Mouse (Mus musculus) kidney, embryonic 14.5 days (tissue): ENCODE measurements around the gene Ttc9c. TPM values are rescaled to one million over a fixed set of nuclear protein-coding genes. Genes with fewer than 3 reads are reported as not detected.

Experiments
- ATAC-seq: fragments of 200-750 bp; cut with Nextera tagmentation; 2 replicates; pipeline ENCODE4 v1.8.0; 2017; ENCODE audit warnings: moderate number of reproducible peaks, mild to moderate bottlenecking, moderate TSS enrichment, moderate library complexity; ENCODE audit not compliant: low FRiP score, low TSS enrichment
- H3K27ac ChIP-seq: fragments of 300-500 bp; sonication (generic); 2 replicates; pipeline ENCODE4 v1.5.1; 2014; ENCODE audit warnings: low read depth, mild to moderate bottlenecking, low read length, moderate library complexity, mixed read lengths
- H3K27me3 ChIP-seq: fragments of 300-500 bp; sonication (generic); 2 replicates; pipeline ENCODE4 v1.6.1; 2014; ENCODE audit warnings: mild to moderate bottlenecking, low read length; ENCODE audit not compliant: control insufficient read depth, insufficient read depth
- H3K36me3 ChIP-seq: fragments of 300-500 bp; sonication (generic); 2 replicates; pipeline ENCODE4 v1.6.1; 2014; ENCODE audit warnings: low read length, mixed read lengths; ENCODE audit not compliant: control insufficient read depth, insufficient read depth
- H3K4me1 ChIP-seq: fragments of 300-500 bp; sonication (generic); 2 replicates; pipeline ENCODE4 v1.6.1; 2014; ENCODE audit warnings: low read length, mixed read lengths; ENCODE audit not compliant: control insufficient read depth, insufficient read depth
- H3K4me2 ChIP-seq: fragments of 300-500 bp; sonication (generic); replicated peaks from 2 replicates; pipeline ENCODE4 v1.6.1; 2014; ENCODE audit warnings: low read depth, mild to moderate bottlenecking, low read length
- H3K4me3 ChIP-seq: fragments of 300-500 bp; sonication (generic); 2 replicates; pipeline ENCODE4 v1.5.1; 2014; ENCODE audit warnings: mild to moderate bottlenecking, low read length
- H3K9ac ChIP-seq: fragments of 300-500 bp; sonication (generic); 2 replicates; pipeline ENCODE4 v1.6.1; 2014; ENCODE audit warnings: low read depth, mild to moderate bottlenecking, low read length, moderate library complexity
- H3K9me3 ChIP-seq: fragments of 300-500 bp; sonication (generic); 2 replicates; pipeline ENCODE4 v1.6.1; 2016; ENCODE audit warnings: low read length; ENCODE audit not compliant: control insufficient read depth
- WGBS: fragments of 180-500 bp; shearing (Covaris S2); extraction: QIAGEN DNeasy Blood & Tissue Kit; methylation state at CpG from one replicate; pipeline ENCODE4 v1.1.7; 2014; 5-methylcytosine and 5-hydroxymethylcytosine counted together
- polyA plus RNA-seq: library from polyadenylated mRNA; unstranded; fragments of >200 nt; fragmentation: Nextera tagmentation; extraction: Ambion mirVana; gene quantifications from 2 replicates; pipeline ENCODE4 v1.2.1, GENCODE M21; 2014

Ttc9c gene
- polyA plus RNA-seq, 1 experiment from 2014 or later, result 61.0 TPM

DNA sequence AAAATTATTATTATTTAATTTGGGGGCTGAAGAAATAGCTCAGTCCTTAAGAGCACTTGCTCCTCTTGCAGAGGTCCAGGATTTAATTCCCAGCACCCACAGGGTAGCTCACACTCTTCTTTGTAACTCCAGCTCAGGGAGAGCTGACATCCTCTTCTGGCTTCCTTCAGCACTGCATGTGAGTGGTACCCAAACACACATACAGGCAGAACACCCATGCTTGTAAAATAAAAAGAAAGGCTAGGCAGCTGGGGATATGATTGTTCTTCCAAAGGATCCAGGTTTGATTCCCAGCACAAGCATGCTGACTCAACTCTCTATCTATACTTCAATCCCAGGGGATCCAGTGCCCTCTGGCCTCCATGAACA lies 20.2 kb downstream of the Ttc9c start:
- Histone ChIP-seq H3K36me3 (peaks cover 23% of the 10 kb centered on the region), H3K4me1 (peaks cover 20% of the 10 kb centered on the region; the same call in 1 of the 2 replicates), H3K4me3 (peak overlapping the region; percentile 82), H3K27ac (no peak overlapping the region), H3K9ac (peak overlapping the region; percentile 87; the same call in 1 of the 2 replicates), H3K4me2 (peak overlapping the region; percentile 75), H3K9me3 (no peaks in the 10 kb centered on the region), H3K27me3 (no peaks in the 10 kb centered on the region)
- no peak for ATAC-seq

- ATAC-seq, result peak; percentile 77
- WGBS, result 1% methylated on average over 25 of the region's 25 CpGs
Measured at GRCm38 (mm10) chr19:8798264-8798946, 20.7 kb downstream of the Ttc9c start, which contains the start of gene Polr2g. Gene Polr2g (minus strand): TSS chr19:8798577.

DNA sequence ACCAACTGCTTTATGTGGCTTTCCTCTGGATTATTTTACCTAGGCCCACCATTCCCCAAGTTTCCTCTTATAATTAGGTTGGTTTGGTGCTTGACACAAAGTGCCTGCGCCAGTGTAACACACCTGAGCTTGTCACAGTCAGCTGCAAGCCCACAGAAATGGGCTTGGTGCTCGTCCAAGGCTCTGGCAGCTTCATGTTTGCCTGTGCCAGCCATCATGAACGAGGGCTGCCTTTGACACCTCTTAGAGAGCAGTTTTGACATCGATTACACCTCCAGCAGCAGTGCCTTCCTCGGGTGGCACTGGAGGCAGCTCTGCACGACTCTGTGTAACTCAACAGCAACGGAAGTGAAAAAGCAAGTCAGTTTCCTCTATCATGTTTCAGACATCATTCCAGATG lies 29.0 kb downstream of the Ttc9c start:
- Histone ChIP-seq H3K36me3 (peaks cover 29% of the 10 kb centered on the region), H3K4me1 (0 out of 2 replicates have a peak, but pooled peaks cover 5% of the 10 kb centered on the region), H3K4me2 (no peak overlapping the region), H3K27ac (no peak overlapping the region), H3K9ac (no peak overlapping the region), H3K27me3 (no peaks in the 10 kb centered on the region), H3K4me3 (no peak overlapping the region), H3K9me3 (no peaks in the 10 kb centered on the region)
- ATAC-seq, result no peak
- WGBS, result 76% methylated on average over 7 of the region's 7 CpGs

More at GRCm38 (mm10) chr19:8798264-8798946, 20.7 kb downstream of the Ttc9c start, which contains the start of gene Polr2g:
- peak within 1 kb of the TSS; percentile 57; the same call in 1 of the 2 replicates for H3K27ac ChIP-seq
- no peaks in the 10 kb centered on the region for H3K27me3 ChIP-seq
- H3K4me2 ChIP-seq, result peak within 1 kb of the TSS; percentile 75
- peaks cover 18% of the 10 kb centered on the region; the same call in 1 of the 2 replicates for H3K4me1 ChIP-seq
- H3K9ac ChIP-seq, result peak within 1 kb of the TSS; percentile 87
- no peaks in the 10 kb centered on the region for H3K9me3 ChIP-seq
- H3K36me3 ChIP-seq, result peaks cover 24% of the 10 kb centered on the region
- peak within 1 kb of the TSS; percentile 82 for H3K4me3 ChIP-seq

GRCm38 (mm10) chr19:8789171-8789570 lies 30.0 kb downstream of the Ttc9c start:
- no peak overlapping the region for H3K4me2 ChIP-seq
- H3K27ac ChIP-seq, result no peak overlapping the region
- ATAC-seq, result no peak
- no peak overlapping the region for H3K9ac ChIP-seq
- H3K9me3 ChIP-seq, result no peaks in the 10 kb centered on the region
- no peak overlapping the region for H3K4me3 ChIP-seq
- H3K36me3 ChIP-seq, result peaks cover 19% of the 10 kb centered on the region
- WGBS, result 38% methylated on average over 1 of the region's 1 CpGs
- 0 out of 2 replicates have a peak, but pooled peaks cover 6% of the 10 kb centered on the region for H3K4me1 ChIP-seq
- H3K27me3 ChIP-seq, result no peaks in the 10 kb centered on the region

GRCm38 (mm10) chr19:8788521-8788920 lies 30.6 kb downstream of the Ttc9c start:
- no peak for ATAC-seq
- 0 out of 2 replicates have a peak, but pooled peaks cover 6% of the 10 kb centered on the region for H3K4me1 ChIP-seq
- H3K27me3 ChIP-seq, result no peaks in the 10 kb centered on the region
- no peak overlapping the region for H3K9ac ChIP-seq
- H3K4me2 ChIP-seq, result no peak overlapping the region
- no peak overlapping the region for H3K27ac ChIP-seq
- H3K4me3 ChIP-seq, result no peak overlapping the region
- H3K36me3 ChIP-seq, result peaks cover 18% of the 10 kb centered on the region
- H3K9me3 ChIP-seq, result no peaks in the 10 kb centered on the region
- 29% methylated on average over 3 of the region's 3 CpGs for WGBS

GRCm38 (mm10) chr19:8786008-8786781 lies 32.9 kb downstream of the Ttc9c start, which contains the start of gene Taf6l:
Gene Taf6l (minus strand): TSS chr19:8786417.
- 1% methylated on average over 32 of the region's 32 CpGs for WGBS
- Histone ChIP-seq H3K4me2 (peak within 1 kb of the TSS; percentile 72), H3K9ac (peak within 1 kb of the TSS; percentile 78), H3K4me1 (0 out of 2 replicates have a peak, but pooled peaks cover 6% of the 10 kb centered on the region), H3K36me3 (peaks cover 29% of the 10 kb centered on the region), H3K27ac (peak within 1 kb of the TSS; percentile 85), H3K9me3 (no peaks in the 10 kb centered on the region), H3K27me3 (no peaks in the 10 kb centered on the region), H3K4me3 (peak within 1 kb of the TSS; percentile 76)
- ATAC-seq, result peak; percentile 99

DNA sequence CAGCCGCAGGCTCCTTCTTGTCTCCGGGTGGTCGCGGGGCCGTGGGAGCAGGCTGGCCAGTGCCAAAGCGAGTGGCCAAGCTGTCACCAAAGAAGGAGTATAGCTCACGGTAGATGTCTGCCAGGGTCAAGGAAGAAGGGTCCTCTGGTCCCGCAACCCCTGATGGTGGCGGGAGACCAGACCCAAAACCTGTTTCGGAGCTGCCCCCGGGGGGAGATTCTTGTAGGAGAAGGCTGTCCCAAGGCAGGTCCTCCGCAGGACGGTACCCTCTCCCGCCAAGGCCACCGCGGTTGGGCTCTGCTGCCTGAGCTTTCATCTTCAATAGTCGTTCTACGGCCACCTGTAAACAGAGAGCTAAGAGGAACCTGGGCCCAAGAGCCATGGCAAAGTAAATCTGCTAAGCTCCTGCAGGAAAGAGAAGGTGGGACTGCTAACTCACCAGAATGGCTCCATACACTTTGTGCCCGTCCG lies 44.1 kb downstream of the Ttc9c start:
- peaks cover 25% of the 10 kb centered on the region for H3K4me1 ChIP-seq
- H3K9me3 ChIP-seq, result no peaks in the 10 kb centered on the region
- no peaks in the 10 kb centered on the region for H3K27me3 ChIP-seq
- H3K4me2 ChIP-seq, result peak overlapping the region; percentile 98
- peak overlapping the region; percentile 96 for H3K9ac ChIP-seq
- H3K36me3 ChIP-seq, result peaks cover 30% of the 10 kb centered on the region
- peak overlapping the region; percentile 70 for H3K4me3 ChIP-seq
- WGBS, result 6% methylated on average over 18 of the region's 20 CpGs
- ATAC-seq, result peak; percentile 29
- peak overlapping the region; percentile 97 for H3K27ac ChIP-seq

GRCm38 (mm10) chr19:8774086-8774835 lies 44.9 kb downstream of the Ttc9c start, which contains the start of gene Tmem179b:
Gene Tmem179b (minus strand): TSS chr19:8774467.
- H3K4me1 ChIP-seq, result peaks cover 25% of the 10 kb centered on the region
- WGBS, result under 1% methylated on average over 68 of the region's 68 CpGs
- no peaks in the 10 kb centered on the region for H3K27me3 ChIP-seq
- H3K9me3 ChIP-seq, result no peaks in the 10 kb centered on the region
- peak within 1 kb of the TSS; percentile 98 for H3K4me2 ChIP-seq
- H3K36me3 ChIP-seq, result peaks cover 33% of the 10 kb centered on the region
- H3K27ac ChIP-seq, result peak within 1 kb of the TSS; percentile 97
- peak; percentile 93 for ATAC-seq
- peak within 1 kb of the TSS; percentile 70 for H3K4me3 ChIP-seq
- H3K9ac ChIP-seq, result peak within 1 kb of the TSS; percentile 96
